Mouse (Mus musculus) lung, postnatal 10 days (tissue): ENCODE measurements around the gene Gm49510.

Source experiments
- DNase-seq: peaks from one replicate; pipeline ENCODE4 v3.0.0; 2021

Gene Gm49510

DNA sequence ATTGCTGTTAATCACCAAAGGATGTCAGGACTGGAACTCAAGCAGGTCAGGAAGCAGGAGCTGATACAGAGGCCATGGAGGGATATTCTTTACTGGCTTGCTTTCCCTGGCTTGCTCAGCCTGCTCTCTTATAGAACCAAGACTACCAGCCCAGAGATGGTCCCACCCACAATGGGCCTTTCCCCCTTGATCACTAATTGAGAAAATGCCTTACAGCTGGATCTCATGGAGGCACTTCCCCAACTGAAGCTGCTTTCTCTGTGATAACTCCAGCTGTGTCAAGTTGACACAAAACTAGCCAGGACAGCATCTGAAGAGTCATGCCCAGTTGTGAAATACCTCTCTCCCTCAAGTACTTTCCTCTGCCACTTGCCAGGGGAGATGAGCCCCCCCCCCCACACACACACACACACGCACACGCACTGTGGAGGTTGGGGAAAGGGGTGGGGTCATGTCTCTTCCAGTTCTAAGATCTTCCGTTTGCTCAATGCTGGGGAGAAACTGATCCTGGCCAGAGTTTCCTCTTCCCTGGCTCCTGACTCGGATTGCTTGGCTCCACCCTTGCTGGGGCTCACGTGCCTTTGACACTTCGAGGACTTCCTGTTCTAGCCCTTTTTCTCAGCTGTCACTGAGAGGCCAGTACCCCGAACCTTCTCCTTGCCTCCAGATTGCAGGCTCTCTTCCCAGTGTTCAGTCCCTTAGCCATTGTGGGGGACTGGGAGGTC, 20.5 kb upstream of the Gm49510 start:
- peak; percentile 73 for DNase-seq

DNA sequence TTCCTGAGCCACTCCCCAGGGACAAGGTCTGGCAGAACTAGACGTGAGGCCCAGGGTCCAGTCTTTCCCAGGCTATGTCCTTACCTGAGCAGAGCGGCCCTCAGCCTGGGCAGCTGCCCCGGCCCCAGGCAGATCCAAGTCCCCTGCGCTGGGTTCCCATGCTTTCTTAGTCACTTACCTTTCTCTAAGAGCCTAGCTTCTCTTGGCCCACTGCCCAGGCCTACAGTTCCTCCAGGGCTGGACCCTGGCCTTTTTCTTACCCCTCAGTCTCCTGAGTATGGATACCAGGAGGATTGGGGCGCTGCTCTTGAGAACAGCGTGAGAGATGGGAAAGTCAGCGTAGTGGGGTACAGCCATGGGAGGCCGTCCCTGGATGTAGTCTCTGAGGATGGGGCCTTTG, 19.0 kb upstream of the Gm49510 start:
- no peak for DNase-seq

DNA sequence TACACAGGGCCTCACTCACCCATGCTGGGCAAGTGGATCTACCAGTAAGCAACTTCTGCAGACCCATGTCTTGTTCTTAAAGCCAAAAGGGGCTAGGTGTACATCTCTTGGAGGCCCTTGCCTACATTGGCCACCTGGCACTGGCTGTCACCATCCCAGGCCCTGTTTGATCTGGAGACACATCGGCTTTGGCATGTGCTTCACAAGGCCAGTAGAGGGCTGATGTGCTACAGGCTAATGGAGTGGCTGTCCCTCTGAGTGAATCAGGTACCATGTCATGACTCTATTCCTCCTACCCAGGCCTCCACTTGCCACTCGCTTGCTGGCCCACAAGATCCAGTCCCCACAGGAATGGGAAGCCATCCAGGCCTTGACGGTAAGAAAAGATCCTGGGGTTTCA, 17.6 kb upstream of the Gm49510 start:
- DNase-seq, result no peak

DNA sequence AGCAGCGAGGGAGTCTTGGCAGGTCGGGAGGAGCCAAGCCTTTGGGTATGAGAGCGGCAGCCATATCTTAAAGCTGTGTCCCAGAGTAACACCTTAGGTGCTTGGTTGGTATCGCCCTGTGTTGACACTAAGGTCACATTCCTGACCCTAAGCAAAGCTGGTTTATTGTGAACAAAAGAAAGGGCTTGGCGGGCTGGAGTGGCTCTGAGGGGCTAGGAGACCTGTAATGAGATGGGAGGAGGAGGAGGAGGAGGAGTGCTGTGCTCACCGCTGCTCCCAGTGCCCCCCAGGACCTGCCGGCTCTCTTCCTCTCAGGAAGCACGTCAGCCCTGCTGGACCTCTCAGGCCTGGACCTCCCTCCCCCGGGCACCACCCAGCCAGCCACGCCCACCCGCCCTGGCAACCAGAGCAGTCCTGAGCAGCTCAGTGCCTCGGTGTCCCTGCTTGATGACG, 10.0 kb upstream of the Gm49510 start:
- DNase-seq, result no peak

DNA sequence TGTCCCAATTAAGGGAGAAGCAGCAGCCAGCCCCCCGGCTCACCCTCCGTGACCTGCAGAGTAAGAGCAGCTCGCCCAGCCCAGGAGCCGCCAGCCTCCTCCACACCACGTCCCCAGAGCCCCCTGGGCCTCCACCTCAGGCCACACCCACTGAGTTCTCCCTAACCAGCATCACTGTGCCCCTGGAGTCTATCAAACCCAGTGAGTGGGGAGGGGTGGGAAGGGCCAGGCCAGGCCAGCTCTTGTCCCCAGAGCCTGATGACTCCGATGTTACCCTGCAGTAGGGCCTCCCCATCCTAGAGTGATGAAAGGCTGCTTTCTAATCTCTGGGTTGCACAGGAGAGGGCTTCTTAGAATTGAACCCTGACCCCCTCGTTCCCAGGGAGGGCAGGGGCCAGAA, 7.0 kb upstream of the Gm49510 start:
- no peak for DNase-seq

DNA sequence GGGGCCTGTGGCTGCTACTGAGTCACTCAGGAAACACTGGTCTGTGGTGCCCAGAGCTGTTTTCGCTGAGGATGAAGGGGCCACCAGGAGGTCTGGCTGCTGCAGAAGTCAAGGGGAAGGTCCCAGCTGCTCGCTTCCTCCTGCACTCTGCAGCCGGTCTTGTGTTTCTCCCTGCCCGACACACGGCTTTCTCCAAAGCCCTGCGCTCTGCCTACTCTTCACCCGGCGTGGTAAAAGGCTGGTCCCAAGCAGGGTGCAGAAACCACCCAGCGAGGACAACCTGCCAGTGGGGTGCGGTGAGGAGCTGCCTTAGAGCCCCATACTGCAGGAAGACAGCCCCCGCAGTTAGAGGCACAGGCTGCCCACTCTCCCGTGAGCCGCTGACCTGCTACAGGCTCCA, 4.7 kb upstream of the Gm49510 start:
- no peak for DNase-seq

DNA sequence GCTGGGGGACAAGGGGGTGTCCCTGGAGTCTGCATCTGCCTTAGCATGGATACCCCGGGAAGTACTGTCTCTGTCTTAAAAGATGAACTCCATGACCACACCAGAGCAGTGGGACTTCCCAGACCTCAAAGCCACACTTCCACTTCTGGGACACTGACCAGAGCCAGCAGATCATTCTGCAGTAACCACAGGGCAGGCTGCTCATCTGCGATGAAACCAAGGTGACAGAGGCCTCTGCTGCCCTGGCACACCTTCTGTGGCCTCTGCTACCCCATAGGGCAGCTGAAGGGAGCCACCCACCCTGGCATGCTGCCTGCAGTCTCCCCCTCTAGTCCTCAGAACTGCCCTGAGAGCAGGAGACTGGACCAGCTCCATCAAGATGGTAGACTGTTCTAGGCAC, 3.7 kb upstream of the Gm49510 start:
- no peak for DNase-seq

DNA sequence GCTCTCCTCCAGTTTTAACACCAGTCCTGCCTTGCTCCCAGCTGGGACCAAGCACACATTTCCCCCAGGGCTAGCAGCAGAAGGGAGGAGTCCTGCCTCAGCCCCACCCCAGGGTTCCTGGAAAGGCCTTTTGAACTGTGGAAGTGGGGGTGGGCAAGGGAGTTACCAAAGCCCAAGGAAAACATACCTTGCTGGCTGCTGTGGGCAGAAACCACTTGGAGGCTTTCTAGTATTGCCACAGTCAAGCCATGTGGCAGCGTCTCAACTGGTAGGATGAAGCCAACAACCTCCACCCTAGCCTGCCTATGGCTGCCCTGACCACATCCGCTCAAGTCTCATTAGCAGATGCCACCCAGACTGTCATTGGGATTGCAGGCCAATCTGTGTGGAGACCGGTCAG, 3.3 kb upstream of the Gm49510 start:
- peak; percentile 53 for DNase-seq

DNA sequence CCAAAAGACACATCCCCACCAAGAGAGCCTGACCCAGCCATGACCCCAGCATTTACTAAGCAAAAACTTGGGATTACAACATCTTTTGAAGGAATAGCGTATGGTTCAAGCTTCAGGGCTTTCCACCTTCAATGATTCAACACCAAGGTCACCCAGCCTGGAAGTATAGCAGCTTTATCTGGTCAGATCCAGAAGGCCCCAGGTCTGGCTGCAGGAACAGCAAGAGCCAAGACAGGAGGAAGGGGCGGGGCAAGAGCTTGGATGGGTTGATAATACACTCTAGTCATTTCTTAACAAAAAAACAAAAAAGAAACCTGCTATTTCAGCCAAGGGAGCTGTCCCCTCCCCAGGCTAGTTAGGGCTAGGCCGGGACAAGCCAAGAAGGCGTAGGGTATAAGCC, 2.0 kb upstream of the Gm49510 start:
- DNase-seq, result no peak

DNA sequence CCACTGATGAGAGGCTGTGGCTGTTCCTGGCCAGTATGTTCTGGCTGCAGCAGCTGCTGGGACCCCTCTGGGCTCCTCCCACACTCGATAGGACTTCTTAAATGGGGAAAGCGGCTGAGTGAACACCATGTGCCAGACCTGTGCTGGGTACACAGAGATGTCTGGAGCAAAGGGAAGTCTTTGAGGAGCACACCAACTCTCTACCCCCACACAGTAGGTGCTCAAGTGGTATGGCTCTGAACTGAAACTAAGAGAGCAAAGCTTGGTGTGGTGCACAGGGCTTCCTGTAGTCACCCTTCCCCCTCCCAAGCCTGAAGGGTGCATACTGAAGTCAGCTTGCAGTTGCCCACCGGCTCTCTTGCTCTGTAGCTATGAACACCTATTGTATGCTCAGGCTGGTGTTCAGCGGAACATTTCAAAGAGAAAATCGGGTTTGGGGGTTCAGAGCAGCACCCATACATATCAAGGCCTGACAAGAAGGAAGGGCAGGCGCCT, 913 bp upstream of the Gm49510 start:
- DNase-seq, result peak; percentile 46

DNA sequence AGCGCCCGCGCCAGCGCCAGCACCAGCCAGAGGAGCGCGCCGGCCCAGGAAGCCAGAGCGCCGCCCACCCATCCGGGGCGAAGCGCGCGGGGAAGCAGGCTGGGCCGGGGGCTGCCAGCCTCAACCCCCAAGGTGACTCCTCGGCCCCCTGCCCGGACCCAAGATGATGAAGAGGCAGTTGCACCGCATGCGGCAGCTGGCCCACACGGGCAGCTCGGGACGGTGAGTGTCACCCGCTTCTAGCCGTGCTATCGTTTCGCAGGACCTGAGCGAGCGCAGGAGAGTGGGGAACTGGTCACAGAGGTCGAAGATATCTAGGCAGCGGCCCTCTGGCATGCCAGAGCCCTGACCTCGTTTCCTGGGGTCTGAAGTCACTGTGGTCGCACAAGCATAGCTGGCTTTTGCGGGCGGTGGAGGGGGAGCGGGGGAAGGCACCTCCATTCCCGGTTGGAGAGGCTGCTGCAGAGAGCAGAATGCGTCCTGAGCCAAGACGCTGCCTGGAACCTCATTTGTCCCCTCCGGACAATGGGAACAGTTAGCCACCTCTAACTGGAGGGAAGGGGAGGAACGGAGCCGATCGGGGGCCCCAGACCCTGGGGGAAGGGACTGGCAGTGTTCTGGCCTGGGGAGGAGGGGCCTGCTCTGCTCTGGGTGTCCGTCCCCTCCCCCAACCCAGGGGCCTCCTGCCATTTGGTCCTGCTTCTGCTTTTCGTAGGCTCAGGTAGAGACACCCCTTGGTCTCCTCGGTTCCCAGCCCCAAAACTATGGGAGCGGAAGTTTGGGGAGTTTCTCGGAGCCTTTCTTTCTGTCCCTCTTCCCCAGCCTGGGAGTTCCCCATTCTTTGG, 495 bp downstream of the Gm49510 start, which contains the start of gene Sh3bp1:
Gene Sh3bp1, plus strand, starts transcription at position 29 of the 845 bp plus-strand sequence.
- DNase-seq, result peak; percentile 87

DNA sequence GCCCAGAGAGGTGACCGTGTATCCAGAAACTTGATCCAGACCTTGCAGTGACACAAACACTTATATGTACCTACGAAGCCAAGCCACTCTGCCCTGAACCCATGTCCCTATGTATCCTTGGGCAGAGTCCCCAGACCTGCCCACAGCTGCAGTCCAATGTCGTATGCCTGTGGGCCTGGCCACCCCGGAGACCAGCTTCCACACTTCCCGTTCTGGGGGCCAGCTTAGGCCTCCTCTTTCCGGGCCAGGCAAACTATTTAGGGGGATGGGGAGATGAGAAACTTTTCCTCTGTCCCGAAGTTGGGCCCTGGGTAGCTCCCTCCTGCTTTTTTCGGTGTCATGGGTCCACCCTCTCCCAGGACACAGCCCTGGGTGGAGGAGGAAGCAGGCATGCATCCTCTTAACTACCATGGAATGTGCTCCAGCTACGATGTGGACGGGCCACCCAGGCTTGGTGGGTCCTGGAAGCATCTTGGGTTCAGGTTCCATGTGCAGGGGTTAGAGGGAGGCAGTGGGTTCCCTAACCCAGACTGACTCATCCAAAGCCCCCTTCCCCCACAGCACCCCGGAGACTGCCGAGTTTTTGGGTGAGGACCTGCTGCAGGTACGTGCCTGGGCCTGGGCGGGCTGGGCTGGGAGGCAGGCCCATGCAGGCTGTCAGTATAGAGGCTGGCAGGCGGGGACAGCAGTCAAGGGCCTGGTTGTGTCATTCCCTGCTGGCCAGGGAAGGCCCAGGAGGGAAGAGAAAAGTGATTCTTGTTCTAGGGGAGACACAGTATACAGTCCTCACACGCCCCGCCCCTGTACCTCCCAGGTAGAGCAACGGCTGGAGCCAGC, 1.3 kb downstream of the Gm49510 start:
- peak; percentile 39 for DNase-seq

DNA sequence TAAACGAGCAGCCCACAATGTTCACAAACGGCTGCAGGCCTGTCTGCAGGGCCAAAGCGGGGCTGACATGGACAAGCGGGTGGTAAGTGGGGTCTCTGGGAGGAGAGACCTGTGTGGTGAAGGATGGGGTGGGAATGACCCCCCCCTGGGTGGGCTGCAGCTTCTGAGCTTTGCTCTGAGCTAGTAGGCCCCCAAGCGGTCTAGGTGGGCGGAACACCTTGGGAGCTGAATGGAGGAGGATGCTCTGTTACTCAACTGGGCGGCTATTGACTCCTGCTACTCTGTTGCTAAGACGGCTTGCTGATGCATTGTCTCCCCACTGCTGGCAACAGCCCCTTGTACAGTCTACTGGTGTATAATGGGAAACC, 1.9 kb downstream of the Gm49510 start:
- DNase-seq, result no peak

DNA sequence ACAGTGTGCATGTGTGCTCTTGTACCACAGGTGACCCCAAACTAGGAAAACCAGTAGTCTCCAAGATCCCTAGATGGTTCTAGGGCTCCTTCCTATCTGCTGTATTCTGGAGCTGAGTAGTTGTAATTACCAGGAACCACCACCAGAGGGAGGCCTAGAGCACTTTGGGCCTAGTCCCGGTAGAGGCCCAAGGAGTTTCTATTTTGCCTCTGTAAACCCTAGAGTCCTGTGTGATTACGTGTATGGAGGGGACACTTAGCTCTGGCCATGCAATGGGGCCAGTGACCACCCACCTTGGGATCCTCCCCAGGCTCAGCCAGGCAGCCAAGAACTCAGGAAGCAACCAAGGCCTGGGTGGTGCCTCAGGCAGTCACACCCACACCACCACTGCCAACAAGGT, 3.8 kb downstream of the Gm49510 start:
- peak; percentile 92 for DNase-seq

DNA sequence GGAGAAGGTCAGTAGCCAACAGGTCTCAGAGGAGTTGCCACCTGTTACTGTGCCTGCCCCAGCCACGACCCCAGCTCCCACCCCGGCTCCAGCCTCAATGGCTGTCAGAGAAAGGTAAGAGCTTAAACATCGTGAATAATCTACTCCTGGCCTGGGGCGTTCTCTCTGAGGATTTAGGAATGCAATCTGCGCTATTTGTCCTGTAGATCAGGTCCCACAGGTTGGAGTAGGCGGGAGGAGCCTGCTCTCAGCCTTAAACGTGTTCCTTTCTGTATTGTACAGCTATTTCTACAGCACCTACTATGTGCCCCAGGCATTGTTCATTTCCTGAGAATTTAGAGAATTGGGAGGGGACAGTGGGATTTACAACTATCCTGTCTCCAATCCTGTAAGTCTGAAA, 8.9 kb downstream of the Gm49510 start:
- DNase-seq, result no peak

DNA sequence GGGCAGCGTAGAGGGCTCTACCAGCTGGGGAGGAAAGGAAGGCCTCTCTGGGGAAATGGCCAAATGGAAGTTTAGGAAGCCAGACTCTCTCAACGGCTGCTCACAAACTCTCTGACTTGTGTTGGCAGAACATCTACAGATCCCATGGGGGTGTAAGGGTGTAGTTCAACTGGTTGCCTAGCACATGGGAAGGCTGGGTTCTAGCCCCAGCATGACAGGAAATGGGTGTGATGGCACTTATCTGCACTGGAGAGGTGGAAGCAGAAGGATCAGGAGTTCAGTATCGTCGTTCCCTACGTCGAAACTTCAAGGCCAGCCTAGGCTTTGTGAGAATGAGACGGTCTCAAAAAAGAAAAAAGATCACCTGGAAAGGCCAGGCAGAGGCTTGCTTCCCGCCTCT, 9.5 kb downstream of the Gm49510 start:
- DNase-seq, result no peak

DNA sequence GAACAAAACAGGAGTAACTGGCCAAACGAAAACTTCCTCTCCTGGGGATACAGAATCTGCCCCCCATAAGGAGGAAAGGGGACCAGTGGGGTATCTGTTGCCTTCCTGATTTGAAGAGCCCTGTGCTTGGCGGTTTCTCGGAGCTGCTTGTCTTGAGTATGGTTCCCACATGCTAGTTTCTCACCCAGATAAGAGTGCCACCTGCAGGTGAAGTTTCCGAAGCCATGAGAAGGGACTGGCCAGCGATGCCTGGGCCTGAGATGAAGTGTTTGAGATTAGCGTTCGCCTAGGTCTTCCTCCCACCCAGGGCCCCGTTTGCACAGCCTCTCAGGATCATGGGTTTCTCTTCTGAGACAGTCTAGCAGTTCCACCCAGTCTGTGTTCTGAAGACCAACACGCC, 12.6 kb downstream of the Gm49510 start:
- peak; percentile 72 for DNase-seq

DNA sequence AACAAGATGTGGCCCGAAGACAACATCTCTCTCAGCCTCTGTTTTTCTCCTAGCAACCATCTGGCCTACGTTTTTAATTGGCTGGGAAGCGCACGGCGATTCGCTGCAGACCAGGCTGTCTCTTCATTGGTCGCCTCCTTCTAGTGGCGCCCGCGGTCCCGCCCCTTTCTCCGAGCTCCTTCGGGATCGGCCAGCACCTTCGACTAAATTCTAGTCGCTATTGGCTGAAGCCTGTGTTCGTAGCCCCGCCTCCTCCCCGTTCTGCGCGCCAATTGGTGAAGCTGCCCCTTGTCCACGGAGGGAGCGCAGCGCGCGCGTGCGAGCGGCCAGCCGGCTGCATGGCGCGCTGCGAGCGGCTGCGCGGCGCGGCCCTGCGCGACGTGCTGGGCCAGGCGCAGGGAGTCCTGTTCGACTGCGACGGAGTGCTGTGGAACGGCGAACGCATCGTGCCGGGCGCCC, 14.2 kb downstream of the Gm49510 start, which contains the start of gene Pdxp:
Gene Pdxp, plus strand, starts transcription at position 288 of the 459 bp plus-strand sequence.
- DNase-seq, result peak; percentile 98

DNA sequence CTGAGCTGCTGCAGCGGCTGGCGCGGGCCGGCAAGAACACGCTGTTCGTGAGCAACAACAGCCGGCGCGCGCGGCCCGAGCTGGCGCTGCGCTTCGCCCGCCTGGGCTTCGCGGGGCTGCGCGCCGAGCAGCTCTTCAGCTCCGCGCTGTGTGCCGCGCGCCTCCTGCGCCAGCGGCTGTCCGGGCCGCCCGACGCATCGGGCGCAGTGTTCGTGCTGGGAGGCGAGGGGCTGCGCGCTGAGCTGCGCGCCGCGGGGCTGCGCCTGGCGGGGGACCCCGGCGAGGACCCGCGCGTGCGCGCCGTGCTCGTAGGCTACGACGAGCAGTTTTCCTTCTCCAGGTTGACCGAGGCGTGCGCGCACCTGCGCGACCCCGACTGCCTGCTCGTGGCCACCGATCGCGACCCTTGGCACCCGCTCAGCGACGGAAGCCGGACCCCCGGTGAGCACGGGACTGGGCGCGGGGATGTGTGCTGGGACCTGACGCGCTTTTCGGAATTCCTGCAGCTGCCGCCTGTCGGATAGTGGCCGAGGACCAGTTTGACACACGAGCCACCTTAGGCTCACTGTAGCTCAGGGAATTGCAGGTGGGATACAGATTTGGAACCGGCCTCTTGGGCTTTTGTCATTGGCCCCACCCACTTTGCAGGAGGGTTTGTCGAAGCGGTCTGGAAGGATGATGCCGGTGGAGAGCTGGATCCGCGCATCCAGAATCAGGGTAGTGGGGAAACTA, 14.8 kb downstream of the Gm49510 start:
- DNase-seq, result no peak

DNA sequence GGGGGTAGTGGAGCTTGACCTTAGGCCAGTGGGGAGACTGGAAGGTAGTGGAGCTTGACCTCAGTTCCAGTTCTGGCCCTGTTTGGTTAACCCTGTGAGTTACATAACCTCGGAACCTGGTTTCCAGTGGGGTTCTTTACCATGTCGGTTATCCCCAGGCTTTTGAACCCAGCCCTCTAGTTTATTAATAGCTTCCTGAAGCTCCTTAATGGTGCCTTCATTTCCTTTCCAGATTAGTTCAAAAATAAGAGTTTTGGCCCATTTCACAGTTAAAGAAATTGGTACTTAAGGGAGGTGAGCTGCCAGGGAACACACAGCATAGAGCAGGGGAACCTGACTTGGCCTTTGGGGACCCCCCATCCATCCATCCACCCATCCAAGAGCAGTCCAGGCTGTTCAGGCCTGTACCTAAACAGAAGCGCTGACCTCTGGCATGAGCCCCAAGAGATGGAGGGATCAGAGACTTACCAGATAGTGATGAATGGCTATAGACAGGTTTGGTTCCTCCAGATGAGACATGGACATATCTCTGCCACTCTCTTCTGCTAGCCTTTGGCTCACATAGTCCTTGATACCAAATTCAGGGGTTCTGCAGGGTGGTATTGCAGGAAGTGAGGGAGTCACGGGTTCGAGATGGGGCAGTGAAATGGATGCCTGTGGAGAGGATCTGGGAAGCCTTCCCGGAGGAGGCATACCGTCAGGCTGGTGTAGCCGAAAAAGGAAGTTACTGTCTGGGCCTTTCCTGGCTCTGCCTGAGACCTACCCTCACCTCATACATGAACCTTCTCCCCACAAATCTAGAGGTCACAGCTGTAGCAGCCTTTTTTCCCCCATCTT, 15.6 kb downstream of the Gm49510 start:
- no peak for DNase-seq

DNA sequence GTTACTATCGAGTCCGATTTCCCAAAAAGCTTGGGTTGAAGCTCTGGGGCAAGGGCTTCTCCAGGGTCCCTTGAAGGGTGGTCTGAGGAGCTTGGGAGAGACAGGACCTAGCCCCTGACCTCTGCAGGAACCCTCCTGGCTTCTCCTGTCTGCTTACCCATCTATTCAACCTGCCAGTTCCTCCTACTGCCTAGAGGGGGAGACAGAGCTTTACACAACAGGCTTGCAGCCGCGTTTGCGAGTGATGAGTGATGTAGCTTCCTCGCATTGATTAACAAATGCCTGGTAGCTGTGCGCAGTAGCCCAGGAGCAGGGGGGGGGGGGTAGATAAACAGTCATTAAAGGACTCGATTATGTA, 16.2 kb downstream of the Gm49510 start:
- DNase-seq, result peak; percentile 83
